Mouse (Mus musculus) cerebellum, postnatal 4 days (tissue): ENCODE data around the gene Enc1.
A peak's percentile ranks its signal among the peaks of the same experiment; 100 is the strongest.

Source experiments
- DNase-seq, 2 experiments: peaks; one replicate each; pipeline ENCODE4 v3.0.0; 2022; ENCODE audit warnings: low spot score in 2 of 2, mixed read lengths in 1 of 2

Gene Enc1

DNA sequence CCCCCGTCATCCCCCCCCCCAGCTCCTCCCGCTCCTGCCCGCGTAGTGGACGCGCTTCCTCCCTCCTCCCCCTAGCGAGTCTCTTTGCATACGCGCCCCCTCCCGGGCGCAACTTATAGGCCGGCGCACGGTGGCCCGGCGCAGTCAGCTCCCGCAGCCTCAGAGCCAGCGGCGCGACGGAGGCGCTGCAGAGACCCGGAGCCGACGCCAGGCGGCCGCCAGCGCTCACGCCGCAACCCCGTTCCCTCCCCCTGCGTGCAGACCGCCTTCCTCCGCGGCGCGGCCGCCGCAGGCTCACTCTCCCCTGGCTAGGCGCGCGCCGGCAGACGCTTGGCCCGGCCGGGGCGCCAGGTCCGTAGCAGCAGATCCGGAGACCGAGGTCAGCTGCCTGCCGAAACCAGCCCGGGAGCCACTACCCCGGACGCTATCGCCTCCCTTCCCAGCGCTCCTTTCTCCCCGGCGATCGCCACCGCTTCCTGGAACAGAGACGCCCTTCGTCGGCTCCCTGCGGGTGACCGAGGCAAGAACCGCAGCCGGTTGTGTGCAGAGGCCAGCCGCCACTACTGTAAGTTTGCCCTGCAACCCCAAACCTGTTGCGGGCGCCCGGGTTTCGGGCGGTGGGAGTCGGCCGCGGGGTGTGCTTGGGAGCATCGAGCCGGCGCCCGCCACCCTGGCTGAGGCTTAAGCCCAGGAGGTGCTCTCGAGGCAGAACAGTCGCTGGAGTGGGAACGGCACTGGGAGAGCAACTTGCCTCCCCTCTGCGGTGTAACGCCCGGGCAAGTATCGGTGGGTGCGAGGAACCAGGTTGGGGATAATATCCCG lies at the start of gene Enc1:
Enc1 (plus strand) TSS at position 141 of the 822 bp plus-strand sequence.
- peak; percentile 72 to 88 for DNase-seq

GRCm38 (mm10) chr13:97192649-97193048 lies 48.3 kb upstream of the Enc1 start:
- DNase-seq, result no peak

- peak; percentile 39 to 76 for DNase-seq
These were observed 47.5 kb upstream of the Enc1 start for GRCm38 (mm10) chr13:97193420-97193819.

DNA sequence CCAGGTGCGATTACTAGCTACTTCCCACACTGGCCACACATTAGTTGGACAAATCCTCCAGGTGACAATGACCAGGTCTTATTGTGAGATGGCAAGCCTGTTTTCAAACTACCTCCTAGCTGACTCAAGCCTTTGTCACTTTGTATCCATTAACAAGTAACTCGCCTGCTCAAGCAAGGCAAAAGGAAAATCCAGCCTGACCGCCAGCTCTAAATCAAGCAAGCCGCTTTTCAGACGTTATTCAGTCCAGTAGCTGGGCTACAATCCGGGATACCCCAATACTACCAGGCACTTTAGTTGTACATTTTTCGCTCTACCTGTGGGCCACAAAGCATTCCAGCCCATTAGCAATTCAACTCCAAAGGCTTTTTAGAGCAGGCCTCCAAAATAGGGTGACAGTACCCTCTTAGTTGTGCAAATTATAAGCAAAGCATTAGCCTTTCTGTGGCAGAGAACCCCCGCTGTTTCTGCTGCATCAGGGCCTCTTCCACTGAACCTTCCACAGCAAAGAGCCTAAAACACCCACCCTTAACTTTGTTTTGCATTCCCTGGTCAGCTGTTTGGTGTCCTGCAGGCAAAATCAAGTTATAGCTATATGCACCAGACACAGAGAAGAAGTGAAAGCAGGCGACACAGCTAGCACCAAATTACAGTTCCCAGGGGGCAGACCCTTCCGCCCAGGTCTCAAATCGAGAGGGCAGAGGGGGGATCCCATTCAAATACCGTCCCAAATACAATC lies 44.5 kb upstream of the Enc1 start:
- no peak for DNase-seq

DNA sequence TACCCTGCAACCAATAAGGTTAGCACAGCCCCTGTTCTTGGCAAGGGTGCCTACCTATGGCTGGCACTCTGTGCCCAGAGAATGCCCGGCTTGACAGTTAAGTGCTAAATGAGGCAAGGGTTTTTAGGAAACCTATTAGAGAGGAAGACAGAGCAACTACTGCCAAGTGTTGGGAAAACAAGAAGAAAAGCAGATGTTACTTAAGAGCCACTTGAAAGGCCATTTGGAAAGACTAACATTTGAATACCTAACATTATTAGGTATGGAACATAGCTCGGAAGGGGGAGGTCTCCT lies 44.0 kb upstream of the Enc1 start:
- no peak for DNase-seq

GRCm38 (mm10) chr13:97197932-97198562 lies 42.9 kb upstream of the Enc1 start, which contains the start of gene Hexb:
Gene Hexb, minus strand, starts transcription at chr13:97198357.
- peak; percentile 69 to 81 for DNase-seq

DNA sequence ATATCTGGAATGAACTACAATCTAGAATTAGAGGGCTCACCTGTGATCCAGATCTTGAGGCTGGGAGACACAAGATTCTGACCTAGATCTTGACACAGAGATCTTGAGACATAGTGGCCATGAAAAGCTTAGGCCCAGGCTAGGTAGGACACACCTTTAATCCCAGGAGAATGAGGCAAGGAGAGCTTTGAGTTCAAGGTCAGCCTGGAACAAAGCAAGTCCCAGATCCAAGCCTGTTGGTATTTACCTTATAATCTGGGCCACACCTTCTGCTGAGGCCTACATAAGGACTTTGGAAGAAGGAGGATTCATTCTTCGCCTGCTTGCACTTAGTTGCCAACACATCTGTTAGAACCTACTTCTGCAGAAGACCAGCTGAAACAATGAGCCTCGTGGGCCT lies 41.8 kb upstream of the Enc1 start:
- no peak for DNase-seq

GRCm38 (mm10) chr13:97201076-97201475 lies 39.8 kb upstream of the Enc1 start:
- no peak for DNase-seq

GRCm38 (mm10) chr13:97201896-97202295 lies 39.0 kb upstream of the Enc1 start:
- no peak for DNase-seq

GRCm38 (mm10) chr13:97205052-97205701 lies 35.7 kb upstream of the Enc1 start:
- peak; percentile 58 to 82 for DNase-seq

DNA sequence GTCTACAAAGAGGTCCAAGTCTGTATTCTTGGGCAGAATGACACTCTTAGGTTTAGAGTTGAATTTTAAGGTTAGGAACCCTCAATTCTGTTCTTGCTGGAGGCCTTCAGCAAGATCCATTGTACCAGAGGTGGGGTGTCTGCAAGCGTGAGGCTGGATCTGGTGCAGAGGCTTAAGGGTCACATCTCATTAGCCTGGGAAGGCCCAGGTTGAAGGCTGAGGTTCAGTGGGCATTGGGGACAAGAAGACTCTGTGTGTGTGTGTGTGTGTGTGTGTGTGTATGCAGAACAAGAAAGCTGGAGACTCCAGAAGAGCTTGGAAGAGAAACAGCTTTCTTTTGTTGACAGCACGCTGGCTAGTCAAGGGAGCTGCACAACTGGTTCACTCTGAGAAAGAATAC lies 34.9 kb upstream of the Enc1 start:
- no peak for DNase-seq

DNA sequence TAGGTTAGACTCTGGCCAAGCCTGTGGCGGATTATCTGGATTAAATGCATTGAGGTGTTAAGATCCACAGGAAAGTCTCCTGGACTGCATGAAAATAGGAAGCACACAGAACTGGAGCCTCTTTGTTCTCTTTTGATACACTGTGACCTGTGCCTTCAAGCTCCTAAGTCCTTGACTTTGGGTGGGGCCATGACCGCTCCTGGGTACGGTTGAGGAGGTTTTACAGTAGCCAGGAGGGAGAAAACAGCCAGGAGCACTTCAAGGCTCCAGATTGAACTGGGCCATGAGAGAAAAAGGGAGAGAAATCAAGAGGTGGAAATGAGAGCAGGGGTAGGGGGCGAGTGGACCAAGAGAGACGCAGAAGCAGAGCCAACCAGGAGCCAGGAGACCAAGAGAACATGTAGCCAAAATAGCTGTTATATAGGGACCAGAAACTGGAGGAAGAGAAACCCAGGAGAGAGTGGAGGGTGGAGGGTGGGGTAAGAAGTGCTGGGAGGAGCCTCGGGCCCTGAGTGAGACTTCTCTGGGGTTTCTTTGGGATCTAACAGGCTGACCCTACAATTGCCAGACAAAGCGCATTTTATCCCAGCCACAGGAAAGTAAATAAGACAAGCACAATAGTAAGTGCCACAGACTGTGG lies 33.3 kb upstream of the Enc1 start:
- DNase-seq, result no peak

GRCm38 (mm10) chr13:97208112-97208478 lies 32.8 kb upstream of the Enc1 start:
- no peak for DNase-seq

DNA sequence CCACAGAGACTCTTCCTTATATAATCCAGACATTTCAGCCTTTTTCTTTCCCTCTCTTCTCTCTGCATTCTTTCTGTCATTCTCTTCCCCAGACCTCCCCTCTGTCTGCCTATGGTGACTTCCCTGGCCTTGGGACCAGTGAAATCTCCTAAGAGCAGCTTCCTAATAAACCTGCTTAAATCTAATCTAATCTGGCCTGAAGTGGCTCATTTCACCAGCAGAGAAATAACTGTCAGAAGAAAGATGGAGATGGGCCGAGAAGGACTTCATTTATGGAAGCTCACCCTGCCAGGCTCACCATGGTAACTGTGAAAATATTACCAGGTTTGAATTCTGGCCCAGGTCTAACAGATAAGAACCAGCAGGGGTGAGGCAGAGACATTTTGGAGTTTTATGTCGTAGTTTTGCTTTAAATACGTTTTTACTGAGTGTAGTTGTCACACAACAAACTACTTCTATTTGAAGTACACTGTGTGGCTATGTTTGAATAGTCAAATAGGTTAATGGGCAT lies 32.4 kb upstream of the Enc1 start:
- DNase-seq, result no peak

DNA sequence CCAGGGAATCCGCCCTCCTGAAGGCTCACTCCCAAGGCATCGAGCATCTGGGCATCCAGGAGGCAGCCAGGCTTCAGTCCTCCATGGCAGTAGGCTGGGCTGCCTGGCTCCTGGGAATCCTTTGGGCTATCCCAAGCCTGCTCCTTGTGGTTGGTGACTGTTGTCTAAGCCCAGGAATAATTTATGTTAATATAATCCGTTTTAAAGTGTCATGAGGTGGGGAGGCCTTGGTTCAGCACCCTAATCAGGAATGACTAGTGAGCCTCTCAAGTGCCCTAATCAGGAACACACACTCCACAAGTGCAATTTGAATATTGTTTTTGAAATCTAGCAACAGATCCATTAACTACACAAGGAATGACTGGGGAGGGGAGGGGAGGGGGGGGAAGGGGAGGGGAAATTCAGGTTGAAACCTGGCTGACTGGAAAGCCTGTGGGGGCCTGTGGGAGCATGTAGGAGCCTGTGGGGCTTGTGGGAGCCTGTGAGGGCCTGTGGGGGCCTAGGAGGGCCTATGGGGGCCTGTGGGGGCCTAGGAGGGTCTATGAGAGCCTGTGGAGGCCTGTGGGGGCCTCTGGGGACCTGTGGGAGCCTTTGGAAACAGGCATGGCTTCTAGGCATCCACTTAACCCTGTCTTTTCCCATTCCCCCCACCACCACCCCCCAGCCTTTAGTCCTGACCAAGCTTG lies 26.2 kb upstream of the Enc1 start:
- DNase-seq, result no peak

DNA sequence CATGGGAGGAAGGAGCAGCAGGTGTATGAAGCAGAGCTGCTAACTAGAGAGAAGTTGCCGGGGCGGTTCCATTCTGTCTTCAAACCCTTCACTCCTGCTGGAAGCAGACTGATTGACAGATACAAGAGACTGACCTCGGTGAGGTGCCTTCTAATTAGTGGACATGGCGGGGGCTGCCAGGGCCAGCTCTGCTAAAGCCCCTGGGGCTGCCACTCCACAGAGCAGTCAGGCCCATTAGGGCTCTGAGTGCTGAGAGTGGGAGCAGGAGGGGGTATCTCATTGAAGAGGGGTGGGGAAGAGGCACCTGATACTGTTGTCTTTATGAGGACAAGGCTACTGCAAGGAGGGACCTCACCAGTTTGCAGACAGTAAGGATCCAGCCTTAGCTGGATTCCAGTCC lies 25.3 kb upstream of the Enc1 start:
- no peak for DNase-seq

DNA sequence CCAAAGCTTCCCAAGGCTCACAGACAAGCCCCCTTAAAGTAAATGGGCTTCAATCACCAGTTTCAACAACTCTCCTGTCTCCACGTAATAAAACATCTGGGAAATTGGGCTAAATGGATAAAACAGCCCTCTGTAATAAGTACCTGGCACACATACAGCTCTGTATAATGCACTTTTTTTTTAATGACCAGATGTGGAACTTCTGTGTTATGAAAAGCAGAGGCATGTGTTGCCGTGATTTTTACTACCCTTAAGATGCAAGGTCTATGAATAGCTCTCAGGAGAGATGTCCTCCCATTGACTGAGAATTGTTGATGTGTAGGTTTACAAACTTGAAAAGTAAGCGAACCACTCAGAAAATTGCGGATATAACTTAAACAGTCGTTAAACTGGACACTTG lies 24.7 kb upstream of the Enc1 start:
- DNase-seq, result no peak

DNA sequence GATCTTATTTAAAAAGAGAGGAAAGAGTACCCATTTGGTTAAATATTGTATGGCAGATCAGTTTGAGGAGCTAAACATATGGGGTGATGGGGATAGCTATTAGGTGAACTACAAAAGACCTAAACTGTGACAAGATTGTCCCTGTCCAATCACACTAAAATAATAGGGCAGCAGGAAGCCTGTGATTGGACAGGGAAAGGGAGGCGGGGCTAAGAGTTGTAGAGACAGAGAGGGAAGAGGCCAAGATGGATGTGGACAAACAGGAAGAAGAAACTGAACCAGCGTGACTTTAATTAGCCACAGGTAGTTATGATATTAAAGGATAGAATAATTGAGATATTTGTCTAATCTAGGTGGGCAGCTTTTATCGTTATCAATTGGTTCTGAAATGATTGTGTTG lies 20.9 kb upstream of the Enc1 start:
- DNase-seq, result no peak

GRCm38 (mm10) chr13:97223856-97224255 lies 17.0 kb upstream of the Enc1 start:
- DNase-seq, result no peak

DNA sequence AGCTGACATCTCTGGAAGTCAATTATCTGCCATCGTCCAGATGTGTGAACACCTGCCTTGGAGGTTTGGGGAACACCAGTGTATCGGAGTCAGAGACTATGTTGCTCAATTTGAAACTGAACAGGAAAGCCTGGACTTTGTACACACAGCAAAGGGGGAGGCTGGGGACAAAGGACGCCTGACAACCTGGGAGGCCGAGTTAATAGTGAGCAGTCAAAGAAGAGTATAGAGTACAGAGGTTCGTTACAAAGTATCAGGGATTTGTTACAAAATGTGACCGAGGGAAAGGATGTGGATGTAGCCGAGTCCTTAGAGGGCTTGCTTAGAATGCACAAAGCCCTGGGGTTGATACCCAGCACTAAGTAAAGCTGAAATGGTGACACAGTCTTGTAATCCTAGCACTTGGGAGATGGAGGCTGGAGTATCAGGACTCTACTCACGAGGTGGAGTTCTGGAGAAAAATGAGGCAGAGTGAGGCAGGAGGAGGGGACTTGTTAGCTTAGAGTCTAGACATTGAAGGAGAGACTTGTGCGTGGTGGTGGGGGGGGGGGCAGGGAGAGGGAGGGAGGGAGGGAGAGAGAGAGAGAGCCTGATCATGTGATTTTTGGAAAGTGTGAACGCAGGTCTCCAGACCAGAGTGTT lies 16.4 kb upstream of the Enc1 start:
- no peak for DNase-seq

- DNase-seq, result no peak
These were observed 15.8 kb upstream of the Enc1 start for GRCm38 (mm10) chr13:97225130-97225529.
